9 mouse cellular contexts compared by ENCODE assay signal in genomic region chr3:19406351-19407151, GRCm38 (mm10).
DNase-seq lines count a peak whose midpoint lies in the region; ATAC-seq and TF ChIP-seq lines count a peak whose summit lies in the region.
"Had no signal": no experiment of that assay in that cellular context is flagged by ENCODE, and none has a peak within 500 bp of the region (broad histone marks: within the 10 kb centered on the region; RNA-seq: fewer than 3 reads in every experiment).

No protein-coding gene starts in this region.

- no peak overlapping the region for H3K4me2 ChIP-seq in lung, embryonic 16.5 days (ENCODE audit: low read depth, low read length)
- peak overlapping the region; percentile 1 for H3K4me2 ChIP-seq in limb, embryonic 13.5 days (replicated peaks)
- H3K4me2 ChIP-seq in intestine, postnatal 0 days (replicated peaks; ENCODE audit: low read depth) = no peak overlapping the region
- H3K4me2 ChIP-seq: liver, embryonic 13.5 days had no signal

- TF ChIP-seq CTCF in intestine, postnatal 0 days (IDR thresholded peaks at IDR 0.05; ENCODE audit: low read depth) = no peak

- ATAC-seq in lung, embryonic 16.5 days (ENCODE audit: low read depth) = peak; percentile 80
- ATAC-seq in limb, embryonic 13.5 days (ENCODE audit: low FRiP score, low read depth) = peak; percentile 69; the same call in 1 of the 2 replicates
- no peak for ATAC-seq in intestine, postnatal 0 days

- H3K36me3 ChIP-seq in lung, embryonic 16.5 days (ENCODE audit: control insufficient read depth, insufficient read depth, low read length) = no peaks in the 10 kb centered on the region
- H3K36me3 ChIP-seq in limb, embryonic 13.5 days = no peaks in the 10 kb centered on the region
- H3K36me3 ChIP-seq in intestine, postnatal 0 days (ENCODE audit: control insufficient read depth, insufficient read depth) = no peaks in the 10 kb centered on the region
- H3K36me3 ChIP-seq: liver, embryonic 13.5 days had no signal

- H3K27me3 ChIP-seq in lung, embryonic 16.5 days (ENCODE audit: control insufficient read depth, insufficient read depth, low read depth, low read length) = no peaks in the 10 kb centered on the region
- H3K27me3 ChIP-seq in limb, embryonic 13.5 days = no peaks in the 10 kb centered on the region
- no peaks in the 10 kb centered on the region for H3K27me3 ChIP-seq in intestine, postnatal 0 days (replicated peaks; ENCODE audit: control insufficient read depth, insufficient read depth, low read length)
- H3K27me3 ChIP-seq: liver, embryonic 13.5 days had no signal

- peak overlapping the region; percentile 88 for H3K27ac ChIP-seq in lung, embryonic 16.5 days (ENCODE audit: low read length)
- peak overlapping the region; percentile 61; the same call in 1 of the 2 replicates for H3K27ac ChIP-seq in limb, embryonic 13.5 days
- no peak overlapping the region for H3K27ac ChIP-seq in intestine, postnatal 0 days (ENCODE audit: low read depth, low read length)
- H3K27ac ChIP-seq: liver, embryonic 13.5 days had no signal

- peaks cover 3% of the 10 kb centered on the region; the same call in 1 of the 2 replicates for H3K4me1 ChIP-seq in lung, embryonic 16.5 days (replicated peaks; ENCODE audit: control insufficient read depth, insufficient read depth, low read length)
- no peaks in the 10 kb centered on the region; the same call in 1 of the 2 replicates for H3K4me1 ChIP-seq in limb, embryonic 13.5 days
- H3K4me1 ChIP-seq in intestine, postnatal 0 days (replicated peaks; ENCODE audit: control insufficient read depth, insufficient read depth, low read length) = no peaks in the 10 kb centered on the region
- H3K4me1 ChIP-seq: liver, embryonic 13.5 days had no signal

- 47% methylated on average over 14 of the region's 14 CpGs for WGBS in lung, embryonic 16.5 days
- 60% methylated on average over 14 of the region's 14 CpGs for WGBS in limb, embryonic 13.5 days
- 55% methylated on average over 14 of the region's 14 CpGs for WGBS in intestine, postnatal 0 days

- H3K4me3 ChIP-seq in lung, embryonic 16.5 days (ENCODE audit: low read length) = no peak overlapping the region
- H3K4me3 ChIP-seq in limb, embryonic 13.5 days = no peak overlapping the region
- H3K4me3 ChIP-seq in intestine, postnatal 0 days (ENCODE audit: low read depth, low read length) = no peak overlapping the region
- H3K4me3 ChIP-seq: liver, embryonic 13.5 days had no signal

- no peak for DNase-seq in lung, postnatal 10 days
- peak; percentile 23 to 40 for DNase-seq in frontal cortex, postnatal 36 days (ENCODE audit: low spot score in 2 of 2)
- DNase-seq in right cerebral cortex, postnatal 25 days = peak; percentile 34
- DNase-seq in urinary bladder, adult 2 months (ENCODE audit: low spot score) = no peak
- no peak for DNase-seq in adrenal gland, postnatal 25 days
- DNase-seq: liver, embryonic 13.5 days had no signal

- H3K9ac ChIP-seq in lung, embryonic 16.5 days (ENCODE audit: low read length) = no peak overlapping the region
- no peak overlapping the region for H3K9ac ChIP-seq in limb, embryonic 13.5 days
- H3K9ac ChIP-seq in intestine, postnatal 0 days (ENCODE audit: low read depth, low read length) = no peak overlapping the region
- H3K9ac ChIP-seq: liver, embryonic 13.5 days had no signal

- no peaks in the 10 kb centered on the region for H3K9me3 ChIP-seq in lung, embryonic 16.5 days (ENCODE audit: control insufficient read depth, low read length)
- no peaks in the 10 kb centered on the region for H3K9me3 ChIP-seq in limb, embryonic 13.5 days
- H3K9me3 ChIP-seq in intestine, postnatal 0 days (ENCODE audit: control insufficient read depth) = no peaks in the 10 kb centered on the region
- H3K9me3 ChIP-seq: liver, embryonic 13.5 days had no signal

Comparison
In these comparisons a context has a peak if more than half of its experiments do, and no peak if none do; other contexts are left out.
1. DNase-seq: peak in frontal cortex, postnatal 36 days (2 of 2) and right cerebral cortex, postnatal 25 days (single experiment); none in lung, postnatal 10 days (single experiment), urinary bladder, adult 2 months (single experiment) and adrenal gland, postnatal 25 days (single experiment).